Mouse (Mus musculus): ENCODE data around the gene Lrrc66. TPM values are rescaled to one million over a fixed set of nuclear protein-coding genes. Genes with fewer than 3 reads are reported as not detected.

Lrrc66 gene
- polyA plus RNA-seq, 1 experiment = not detected

- Histone ChIP-seq H3K36me3 (ENCODE audit: control insufficient read depth, insufficient read depth) (no peaks in the 10 kb centered on the region), H3K79me2 (ENCODE audit: control insufficient read depth, insufficient read depth) (no peaks in the 10 kb centered on the region)
- no peak for TF ChIP-seq MAX (IDR thresholded peaks at IDR 0.05)
- TF ChIP-seq MYOD1 (IDR thresholded peaks at IDR 0.05; ENCODE audit: control insufficient read depth, insufficient read length, low read depth) = no peak
- TF ChIP-seq CEBPB (IDR thresholded peaks at IDR 0.05; ENCODE audit: low read depth) = no peak
- no peak for TF ChIP-seq USF1 (IDR thresholded peaks at IDR 0.05; ENCODE audit: low read depth)
- TF ChIP-seq FOSL1 (IDR thresholded peaks at IDR 0.05; ENCODE audit: insufficient read depth, low read length, poor library complexity, severe bottlenecking) = no peak
- TF ChIP-seq CTCF (IDR thresholded peaks at IDR 0.05; ENCODE audit: control insufficient read depth, insufficient read depth, insufficient read length) = no peak
- TF ChIP-seq MYOG (IDR thresholded peaks at IDR 0.05; ENCODE audit: control insufficient read depth, extremely low read depth, insufficient read length) = no peak
Observed at GRCm38 (mm10) chr5:73613296-73613695, 19.0 kb downstream of the Lrrc66 start.

GRCm38 (mm10) chr5:73611071-73611470, 21.3 kb downstream of the Lrrc66 start:
- Histone ChIP-seq H3K27me3 (ENCODE audit: control insufficient read depth, insufficient read depth, insufficient read length) (peaks cover 7% of the 10 kb centered on the region), H3K36me3 (ENCODE audit: control insufficient read depth, insufficient read depth) (no peaks in the 10 kb centered on the region), H3K79me2 (ENCODE audit: control insufficient read depth, insufficient read depth) (no peaks in the 10 kb centered on the region), H3ac (ENCODE audit: control insufficient read depth, insufficient read length, low read depth) (no peak overlapping the region), H3K79me3 (ENCODE audit: low read depth) (no peaks in the 10 kb centered on the region), H3K4me3 (ENCODE audit: insufficient read depth, poor library complexity, severe bottlenecking) (no peak overlapping the region)
- TF ChIP-seq CEBPB (IDR thresholded peaks at IDR 0.05; ENCODE audit: low read depth) = no peak
- TF ChIP-seq USF1 (IDR thresholded peaks at IDR 0.05; ENCODE audit: low read depth) = no peak
- no peak for TF ChIP-seq FOSL1 (IDR thresholded peaks at IDR 0.05; ENCODE audit: insufficient read depth, low read length, poor library complexity, severe bottlenecking)
- TF ChIP-seq MYOD1 (IDR thresholded peaks at IDR 0.05; ENCODE audit: control insufficient read depth, insufficient read length, low read depth) = no peak
- TF ChIP-seq MAX (IDR thresholded peaks at IDR 0.05) = no peak
- TF ChIP-seq CTCF (IDR thresholded peaks at IDR 0.05; ENCODE audit: control insufficient read depth, insufficient read depth, insufficient read length) = no peak
- no peak for TF ChIP-seq MYOG (IDR thresholded peaks at IDR 0.05; ENCODE audit: control insufficient read depth, extremely low read depth, insufficient read length)

More at GRCm38 (mm10) chr5:73613296-73613695, 19.0 kb downstream of the Lrrc66 start:
- Histone ChIP-seq H3K79me3 (ENCODE audit: low read depth) (no peaks in the 10 kb centered on the region), H3ac (ENCODE audit: control insufficient read depth, insufficient read length, low read depth) (no peak overlapping the region), H3K27me3 (ENCODE audit: control insufficient read depth, insufficient read depth, insufficient read length) (peaks cover 7% of the 10 kb centered on the region), H3K4me3 (ENCODE audit: insufficient read depth, poor library complexity, severe bottlenecking) (no peak overlapping the region)

- Histone ChIP-seq H3K36me3 (ENCODE audit: control insufficient read depth, insufficient read depth) (no peaks in the 10 kb centered on the region), H3K4me3 (ENCODE audit: insufficient read depth, poor library complexity, severe bottlenecking) (no peak overlapping the region), H3ac (ENCODE audit: control insufficient read depth, insufficient read length, low read depth) (no peak overlapping the region), H3K27me3 (ENCODE audit: control insufficient read depth, insufficient read depth, insufficient read length) (no peaks in the 10 kb centered on the region), H3K79me2 (ENCODE audit: control insufficient read depth, insufficient read depth) (no peaks in the 10 kb centered on the region), H3K79me3 (ENCODE audit: low read depth) (no peaks in the 10 kb centered on the region)
- TF ChIP-seq MYOD1 (IDR thresholded peaks at IDR 0.05; ENCODE audit: control insufficient read depth, insufficient read length, low read depth) (no peak), USF1 (IDR thresholded peaks at IDR 0.05; ENCODE audit: low read depth) (no peak), CTCF (IDR thresholded peaks at IDR 0.05; ENCODE audit: control insufficient read depth, insufficient read depth, insufficient read length) (no peak), MYOG (IDR thresholded peaks at IDR 0.05; ENCODE audit: control insufficient read depth, extremely low read depth, insufficient read length) (no peak)
Observed at GRCm38 (mm10) chr5:73604964-73605363, 27.4 kb downstream of the Lrrc66 start.

GRCm38 (mm10) chr5:73604542-73604941, 27.8 kb downstream of the Lrrc66 start:
- no peak overlapping the region for H3K4me3 ChIP-seq (ENCODE audit: insufficient read depth, poor library complexity, severe bottlenecking)
- H3K79me2 ChIP-seq (ENCODE audit: control insufficient read depth, insufficient read depth) = no peaks in the 10 kb centered on the region
- no peaks in the 10 kb centered on the region for H3K79me3 ChIP-seq (ENCODE audit: low read depth)
- no peaks in the 10 kb centered on the region for H3K36me3 ChIP-seq (ENCODE audit: control insufficient read depth, insufficient read depth)
- no peaks in the 10 kb centered on the region for H3K27me3 ChIP-seq (ENCODE audit: control insufficient read depth, insufficient read depth, insufficient read length)
- TF ChIP-seq MAX (IDR thresholded peaks at IDR 0.05) (no peak), FOSL1 (IDR thresholded peaks at IDR 0.05; ENCODE audit: insufficient read depth, low read length, poor library complexity, severe bottlenecking) (no peak), CTCF (IDR thresholded peaks at IDR 0.05; ENCODE audit: control insufficient read depth, insufficient read depth, insufficient read length) (no peak), USF1 (IDR thresholded peaks at IDR 0.05; ENCODE audit: low read depth) (no peak), MYOD1 (IDR thresholded peaks at IDR 0.05; ENCODE audit: control insufficient read depth, insufficient read length, low read depth) (no peak), MYOG (IDR thresholded peaks at IDR 0.05; ENCODE audit: control insufficient read depth, extremely low read depth, insufficient read length) (no peak)
- no peak overlapping the region for H3ac ChIP-seq (ENCODE audit: control insufficient read depth, insufficient read length, low read depth)

- TF ChIP-seq MAX (IDR thresholded peaks at IDR 0.05) (no peak), FOSL1 (IDR thresholded peaks at IDR 0.05; ENCODE audit: insufficient read depth, low read length, poor library complexity, severe bottlenecking) (no peak), CEBPB (IDR thresholded peaks at IDR 0.05; ENCODE audit: low read depth) (no peak), MYOG (IDR thresholded peaks at IDR 0.05; ENCODE audit: control insufficient read depth, extremely low read depth, insufficient read length) (no peak), MYOD1 (IDR thresholded peaks at IDR 0.05; ENCODE audit: control insufficient read depth, insufficient read length, low read depth) (no peak), USF1 (IDR thresholded peaks at IDR 0.05; ENCODE audit: low read depth) (no peak), CTCF (IDR thresholded peaks at IDR 0.05; ENCODE audit: control insufficient read depth, insufficient read depth, insufficient read length) (no peak)
- Histone ChIP-seq H3K4me3 (ENCODE audit: insufficient read depth, poor library complexity, severe bottlenecking) (no peak overlapping the region), H3K79me3 (ENCODE audit: low read depth) (no peaks in the 10 kb centered on the region), H3ac (ENCODE audit: control insufficient read depth, insufficient read length, low read depth) (no peak overlapping the region), H3K36me3 (ENCODE audit: control insufficient read depth, insufficient read depth) (no peaks in the 10 kb centered on the region), H3K27me3 (ENCODE audit: control insufficient read depth, insufficient read depth, insufficient read length) (no peaks in the 10 kb centered on the region), H3K79me2 (ENCODE audit: control insufficient read depth, insufficient read depth) (no peaks in the 10 kb centered on the region)
Observed at GRCm38 (mm10) chr5:73602865-73603264, 29.5 kb downstream of the Lrrc66 start.

- no peaks in the 10 kb centered on the region for H3K36me3 ChIP-seq (ENCODE audit: control insufficient read depth, insufficient read depth)
- H3K79me3 ChIP-seq (ENCODE audit: low read depth) = no peaks in the 10 kb centered on the region
- H3K4me3 ChIP-seq (ENCODE audit: insufficient read depth, poor library complexity, severe bottlenecking) = no peak overlapping the region
- no peak for TF ChIP-seq CTCF (IDR thresholded peaks at IDR 0.05; ENCODE audit: control insufficient read depth, insufficient read depth, insufficient read length)
- H3ac ChIP-seq (ENCODE audit: control insufficient read depth, insufficient read length, low read depth) = no peak overlapping the region
- no peaks in the 10 kb centered on the region for H3K27me3 ChIP-seq (ENCODE audit: control insufficient read depth, insufficient read depth, insufficient read length)
- H3K79me2 ChIP-seq (ENCODE audit: control insufficient read depth, insufficient read depth) = no peaks in the 10 kb centered on the region
Observed at GRCm38 (mm10) chr5:73601361-73601763, 31.0 kb downstream of the Lrrc66 start.
